Mouse (Mus musculus) forebrain, embryonic 13.5 days (tissue): ENCODE data around the gene Pld6. TPM values are rescaled to one million over a fixed set of nuclear protein-coding genes. Genes with fewer than 3 reads are reported as not detected.

Experiments used
- ATAC-seq: fragments of 200-750 bp; cut with Nextera tagmentation; 2 replicates; pipeline ENCODE4 v1.8.0; 2017
- H3K27ac ChIP-seq: fragments of 300-500 bp; sonication (generic); 2 replicates; pipeline ENCODE4 v1.5.1; 2015; ENCODE audit warnings: inconsistent platforms, mild to moderate bottlenecking, moderate library complexity
- H3K27me3 ChIP-seq: fragments of 300-500 bp; sonication (generic); 2 replicates; pipeline ENCODE4 v1.6.1; 2015; ENCODE audit warnings: mild to moderate bottlenecking, inconsistent platforms
- H3K36me3 ChIP-seq: fragments of 300-500 bp; sonication (generic); 2 replicates; pipeline ENCODE4 v1.6.1; 2015; ENCODE audit warnings: mild to moderate bottlenecking, inconsistent platforms; ENCODE audit not compliant: poor library complexity, severe bottlenecking
- H3K4me1 ChIP-seq: fragments of 300-500 bp; sonication (generic); 2 replicates; pipeline ENCODE4 v1.6.1; 2015; ENCODE audit warnings: inconsistent platforms
- H3K4me2 ChIP-seq: fragments of 300-500 bp; sonication (generic); 2 replicates; pipeline ENCODE4 v1.6.1; 2015; ENCODE audit warnings: inconsistent platforms, mild to moderate bottlenecking, moderate library complexity
- H3K4me3 ChIP-seq: fragments of 300-500 bp; sonication (generic); 2 replicates; pipeline ENCODE4 v1.5.1; 2015; ENCODE audit warnings: mild to moderate bottlenecking, inconsistent platforms
- H3K9ac ChIP-seq: fragments of 300-500 bp; sonication (generic); 2 replicates; pipeline ENCODE4 v1.6.1; 2015; ENCODE audit warnings: mild to moderate bottlenecking, inconsistent platforms
- H3K9me3 ChIP-seq: fragments of 300-500 bp; sonication (generic); replicated peaks from 2 replicates; pipeline ENCODE4 v1.6.1; 2016; ENCODE audit warnings: inconsistent platforms
- WGBS: fragments of 180-500 bp; shearing (Covaris S2); methylation state at CpG from one replicate; pipeline ENCODE4 v1.1.7; 2015; 5-methylcytosine and 5-hydroxymethylcytosine counted together
- polyA plus RNA-seq: library from polyadenylated mRNA; unstranded; fragments of >200 nt; fragmentation: Nextera tagmentation; extraction: Ambion mirVana; gene quantifications from 2 replicates; pipeline ENCODE4 v1.2.1, GENCODE M21; 2015

Pld6 gene
- polyA plus RNA-seq, 1 experiment from 2014 or later: 2.2 TPM

GRCm38 (mm10) chr11:59780241-59780640 is 7.2 kb downstream of the Pld6 start:
- 92% methylated on average over 4 of the region's 4 CpGs for WGBS
- Histone ChIP-seq H3K9ac (no peak overlapping the region), H3K27me3 (no peaks in the 10 kb centered on the region), H3K4me2 (no peak overlapping the region), H3K27ac (no peak overlapping the region), H3K4me3 (no peak overlapping the region), H3K36me3 (peaks cover 36% of the 10 kb centered on the region), H3K4me1 (no peaks in the 10 kb centered on the region), H3K9me3 (no peaks in the 10 kb centered on the region)
- ATAC-seq: no peak

- 88% methylated on average over 4 of the region's 4 CpGs for WGBS
Measured at GRCm38 (mm10) chr11:59779406-59779805, 8.0 kb downstream of the Pld6 start.

GRCm38 (mm10) chr11:59778874-59779223 is 8.6 kb downstream of the Pld6 start:
- no peak overlapping the region for H3K4me2 ChIP-seq
- H3K4me1 ChIP-seq: no peaks in the 10 kb centered on the region
- no peak overlapping the region for H3K4me3 ChIP-seq
- peaks cover 50% of the 10 kb centered on the region for H3K36me3 ChIP-seq
- H3K27ac ChIP-seq: no peak overlapping the region
- 71% methylated on average over 1 of the region's 1 CpGs for WGBS
- no peak for ATAC-seq
- H3K9me3 ChIP-seq: no peaks in the 10 kb centered on the region
- H3K9ac ChIP-seq: no peak overlapping the region
- H3K27me3 ChIP-seq: no peaks in the 10 kb centered on the region

More at GRCm38 (mm10) chr11:59779406-59779805, 8.0 kb downstream of the Pld6 start:
- Histone ChIP-seq H3K4me2 (no peak overlapping the region), H3K9me3 (no peaks in the 10 kb centered on the region), H3K27ac (no peak overlapping the region), H3K27me3 (no peaks in the 10 kb centered on the region), H3K4me1 (no peaks in the 10 kb centered on the region), H3K36me3 (peaks cover 45% of the 10 kb centered on the region), H3K9ac (no peak overlapping the region), H3K4me3 (no peak overlapping the region)
- ATAC-seq: no peak

- WGBS: 54% methylated on average over 9 of the region's 9 CpGs
- Histone ChIP-seq H3K27me3 (no peaks in the 10 kb centered on the region), H3K4me3 (no peak overlapping the region), H3K4me1 (no peaks in the 10 kb centered on the region), H3K9me3 (no peaks in the 10 kb centered on the region), H3K27ac (no peak overlapping the region), H3K9ac (no peak overlapping the region), H3K36me3 (peaks cover 56% of the 10 kb centered on the region), H3K4me2 (no peak overlapping the region)
- ATAC-seq: no peak
Measured at GRCm38 (mm10) chr11:59778181-59778873, 9.1 kb downstream of the Pld6 start.

GRCm38 (mm10) chr11:59777259-59777658 is 10.2 kb downstream of the Pld6 start:
- no peak overlapping the region for H3K27ac ChIP-seq
- no peaks in the 10 kb centered on the region for H3K4me1 ChIP-seq
- no peak overlapping the region for H3K4me2 ChIP-seq
- no peaks in the 10 kb centered on the region for H3K27me3 ChIP-seq
- no peak for ATAC-seq
- 94% methylated on average over 5 of the region's 5 CpGs for WGBS
- peaks cover 66% of the 10 kb centered on the region for H3K36me3 ChIP-seq
- no peaks in the 10 kb centered on the region for H3K9me3 ChIP-seq
- no peak overlapping the region for H3K9ac ChIP-seq
- no peak overlapping the region for H3K4me3 ChIP-seq

GRCm38 (mm10) chr11:59775435-59776148 is 11.9 kb downstream of the Pld6 start:
- Histone ChIP-seq H3K36me3 (peaks cover 83% of the 10 kb centered on the region), H3K4me3 (no peak overlapping the region), H3K4me2 (no peak overlapping the region), H3K4me1 (no peaks in the 10 kb centered on the region), H3K9ac (no peak overlapping the region), H3K27ac (no peak overlapping the region), H3K9me3 (no peaks in the 10 kb centered on the region), H3K27me3 (no peaks in the 10 kb centered on the region)
- 88% methylated on average over 13 of the region's 13 CpGs for WGBS
- ATAC-seq: no peak

- Histone ChIP-seq H3K4me2 (no peak overlapping the region), H3K36me3 (peaks cover 94% of the 10 kb centered on the region), H3K27me3 (no peaks in the 10 kb centered on the region), H3K9ac (no peak overlapping the region), H3K27ac (no peak overlapping the region), H3K9me3 (no peaks in the 10 kb centered on the region), H3K4me3 (no peak overlapping the region), H3K4me1 (no peaks in the 10 kb centered on the region)
- WGBS: 93% methylated on average over 4 of the region's 4 CpGs
- no peak for ATAC-seq
Measured at GRCm38 (mm10) chr11:59774522-59774921, 12.9 kb downstream of the Pld6 start.

GRCm38 (mm10) chr11:59772902-59773301 is 14.5 kb downstream of the Pld6 start:
- H3K9me3 ChIP-seq: no peaks in the 10 kb centered on the region
- no peak overlapping the region for H3K4me2 ChIP-seq
- H3K4me1 ChIP-seq: no peaks in the 10 kb centered on the region
- peaks cover 99% of the 10 kb centered on the region for H3K36me3 ChIP-seq
- H3K27me3 ChIP-seq: no peaks in the 10 kb centered on the region
- H3K4me3 ChIP-seq: no peak overlapping the region
- WGBS: 90% methylated on average over 4 of the region's 4 CpGs
- H3K27ac ChIP-seq: no peak overlapping the region
- no peak for ATAC-seq
- no peak overlapping the region for H3K9ac ChIP-seq

- H3K9ac ChIP-seq: no peak overlapping the region
- peaks cover 100% of the 10 kb centered on the region for H3K36me3 ChIP-seq
- H3K9me3 ChIP-seq: no peaks in the 10 kb centered on the region
- H3K27ac ChIP-seq: no peak overlapping the region
- no peak overlapping the region for H3K4me3 ChIP-seq
- ATAC-seq: no peak
- no peak overlapping the region for H3K4me2 ChIP-seq
- no peaks in the 10 kb centered on the region for H3K4me1 ChIP-seq
- 84% methylated on average over 2 of the region's 2 CpGs for WGBS
- H3K27me3 ChIP-seq: no peaks in the 10 kb centered on the region
Measured at GRCm38 (mm10) chr11:59772291-59772690, 15.2 kb downstream of the Pld6 start.

GRCm38 (mm10) chr11:59770753-59771152 is 16.7 kb downstream of the Pld6 start:
- no peak overlapping the region for H3K9ac ChIP-seq
- WGBS: 85% methylated on average over 7 of the region's 7 CpGs
- H3K27me3 ChIP-seq: no peaks in the 10 kb centered on the region
- H3K4me3 ChIP-seq: no peak overlapping the region
- peaks cover 100% of the 10 kb centered on the region for H3K36me3 ChIP-seq
- H3K4me2 ChIP-seq: no peak overlapping the region
- no peak overlapping the region for H3K27ac ChIP-seq
- no peak for ATAC-seq
- no peaks in the 10 kb centered on the region for H3K9me3 ChIP-seq
- no peaks in the 10 kb centered on the region for H3K4me1 ChIP-seq

GRCm38 (mm10) chr11:59769738-59770137 is 17.7 kb downstream of the Pld6 start:
- H3K9me3 ChIP-seq: no peaks in the 10 kb centered on the region
- H3K4me3 ChIP-seq: no peak overlapping the region
- H3K36me3 ChIP-seq: peaks cover 100% of the 10 kb centered on the region
- no peaks in the 10 kb centered on the region for H3K27me3 ChIP-seq
- H3K9ac ChIP-seq: no peak overlapping the region
- no peaks in the 10 kb centered on the region for H3K4me1 ChIP-seq
- H3K4me2 ChIP-seq: no peak overlapping the region
- 91% methylated on average over 6 of the region's 6 CpGs for WGBS
- H3K27ac ChIP-seq: no peak overlapping the region
- no peak for ATAC-seq

- no peak overlapping the region for H3K27ac ChIP-seq
- no peak for ATAC-seq
- H3K9me3 ChIP-seq: no peaks in the 10 kb centered on the region
- H3K9ac ChIP-seq: no peak overlapping the region
- H3K4me1 ChIP-seq: no peaks in the 10 kb centered on the region
- no peaks in the 10 kb centered on the region for H3K27me3 ChIP-seq
- no peak overlapping the region for H3K4me2 ChIP-seq
- WGBS: 87% methylated on average over 2 of the region's 2 CpGs
- H3K36me3 ChIP-seq: peaks cover 100% of the 10 kb centered on the region
- H3K4me3 ChIP-seq: no peak overlapping the region
Measured at GRCm38 (mm10) chr11:59769307-59769706, 18.1 kb downstream of the Pld6 start.
